8 mouse cellular contexts compared by ENCODE assay signal in the genomic region with DNA sequence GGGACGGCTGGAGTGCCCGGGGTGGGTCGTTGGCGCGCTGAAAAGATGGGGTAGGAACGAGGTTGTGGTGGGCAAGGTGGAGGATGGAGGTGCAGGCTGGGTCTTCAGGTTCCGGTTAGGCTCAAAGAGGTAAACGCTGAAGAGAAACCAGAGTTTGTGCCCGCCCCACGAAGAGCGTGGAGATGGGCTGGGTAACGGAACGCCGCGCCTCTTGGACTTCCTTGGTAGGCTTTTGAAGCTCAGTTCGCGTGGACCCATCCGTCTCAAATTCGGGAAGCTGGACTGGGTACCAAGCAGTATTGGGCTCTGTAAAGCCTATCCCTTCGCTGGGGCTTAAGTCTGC. TPM values are rescaled to one million over a fixed set of nuclear protein-coding genes. Genes with fewer than 3 reads are reported as not detected.
A peak's percentile ranks its signal among the peaks of the same experiment; 100 is the strongest.
DNase-seq lines count a peak whose midpoint lies in the region; ATAC-seq and TF ChIP-seq lines count a peak whose summit lies in the region.

No protein-coding gene starts in this region.

- H3K9ac ChIP-seq in kidney, embryonic 15.5 days = peak overlapping the region; percentile 77
- peak overlapping the region; percentile 50 for H3K9ac ChIP-seq in embryonic facial prominence, embryonic 15.5 days
- H3K9ac ChIP-seq in hindbrain, embryonic 16.5 days (ENCODE audit: low read depth, low read length) = peak overlapping the region; percentile 80
- H3K9ac ChIP-seq in liver, embryonic 14.5 days (replicated peaks) = peak overlapping the region; percentile 89
- H3K9ac ChIP-seq in neural tube, embryonic 13.5 days = peak overlapping the region; percentile 88

- no peaks in the 10 kb centered on the region for H3K9me3 ChIP-seq in kidney, embryonic 15.5 days (replicated peaks)
- no peaks in the 10 kb centered on the region for H3K9me3 ChIP-seq in embryonic facial prominence, embryonic 15.5 days (replicated peaks)
- no peaks in the 10 kb centered on the region for H3K9me3 ChIP-seq in hindbrain, embryonic 16.5 days (ENCODE audit: control insufficient read depth, low read length)
- no peaks in the 10 kb centered on the region for H3K9me3 ChIP-seq in liver, embryonic 14.5 days (ENCODE audit: control insufficient read depth, low read length)
- H3K9me3 ChIP-seq in neural tube, embryonic 13.5 days = no peaks in the 10 kb centered on the region

- WGBS in kidney, embryonic 15.5 days = under 1% methylated on average over 20 of the region's 20 CpGs
- under 1% methylated on average over 20 of the region's 20 CpGs for WGBS in embryonic facial prominence, embryonic 15.5 days
- WGBS in hindbrain, embryonic 16.5 days = under 1% methylated on average over 20 of the region's 20 CpGs
- under 1% methylated on average over 20 of the region's 20 CpGs for WGBS in liver, embryonic 14.5 days (ENCODE audit: insufficient replicate concordance)
- WGBS in neural tube, embryonic 13.5 days = 1% methylated on average over 20 of the region's 20 CpGs

- no peaks in the 10 kb centered on the region for H3K27me3 ChIP-seq in kidney, embryonic 15.5 days
- no peaks in the 10 kb centered on the region for H3K27me3 ChIP-seq in embryonic facial prominence, embryonic 15.5 days
- H3K27me3 ChIP-seq in hindbrain, embryonic 16.5 days (replicated peaks; ENCODE audit: control insufficient read depth, insufficient read depth, low read length) = no peaks in the 10 kb centered on the region
- no peaks in the 10 kb centered on the region for H3K27me3 ChIP-seq in liver, embryonic 14.5 days (ENCODE audit: control insufficient read depth, insufficient read depth, low read length)
- H3K27me3 ChIP-seq in neural tube, embryonic 13.5 days = no peaks in the 10 kb centered on the region

- peak overlapping the region; percentile 85 for H3K4me3 ChIP-seq in kidney, embryonic 15.5 days (replicated peaks)
- peak overlapping the region; percentile 71 for H3K4me3 ChIP-seq in embryonic facial prominence, embryonic 15.5 days (replicated peaks)
- H3K4me3 ChIP-seq in hindbrain, embryonic 16.5 days (ENCODE audit: low read length) = peak overlapping the region; percentile 73
- peak overlapping the region; percentile 84 to 87 for H3K4me3 ChIP-seq in liver, embryonic 14.5 days (ENCODE audit: insufficient read depth in 1 of 2, low read depth in 2 of 2, low read length in 2 of 2)
- H3K4me3 ChIP-seq in neural tube, embryonic 13.5 days = peak overlapping the region; percentile 82

- no peak for TF ChIP-seq CTCF in liver, embryonic 14.5 days (IDR thresholded peaks at IDR 0.05; ENCODE audit: low read depth)

- TF ChIP-seq EP300 in liver, embryonic 14.5 days (IDR thresholded peaks at IDR 0.05; ENCODE audit: low read depth) = no peak

- H3K4me2 ChIP-seq in kidney, embryonic 15.5 days = peak overlapping the region; percentile 75
- H3K4me2 ChIP-seq in embryonic facial prominence, embryonic 15.5 days (replicated peaks) = peak overlapping the region; percentile 66
- H3K4me2 ChIP-seq in hindbrain, embryonic 16.5 days (ENCODE audit: low read length) = peak overlapping the region; percentile 69
- peak overlapping the region; percentile 83 for H3K4me2 ChIP-seq in liver, embryonic 14.5 days (ENCODE audit: low read depth)
- H3K4me2 ChIP-seq in neural tube, embryonic 13.5 days = peak overlapping the region; percentile 82

- no peak for DNase-seq in kidney, adult 9 months
- peak; percentile 39 for DNase-seq in MEL-GATA-1-ER (ENCODE audit: extremely low read depth, low read depth)
- DNase-seq in liver, embryonic 14.5 days (ENCODE audit: low read depth in 3 of 3, low spot score in 3 of 3) = peak in 2 of 3 experiments; percentile 29 to 39
- no peak for DNase-seq in cerebellum, adult 9-10 months

- H3K36me3 ChIP-seq in kidney, embryonic 15.5 days = peaks cover 12% of the 10 kb centered on the region
- peaks cover 11% of the 10 kb centered on the region for H3K36me3 ChIP-seq in embryonic facial prominence, embryonic 15.5 days
- H3K36me3 ChIP-seq in hindbrain, embryonic 16.5 days (ENCODE audit: control insufficient read depth, insufficient read depth, low read length) = peaks cover 7% of the 10 kb centered on the region
- H3K36me3 ChIP-seq in liver, embryonic 14.5 days (replicated peaks; ENCODE audit: control insufficient read depth, insufficient read depth, low read depth) = peaks cover 10% of the 10 kb centered on the region
- H3K36me3 ChIP-seq in neural tube, embryonic 13.5 days = peaks cover 17% of the 10 kb centered on the region

- peaks cover 27% of the 10 kb centered on the region for H3K4me1 ChIP-seq in kidney, embryonic 15.5 days
- peaks cover 14% of the 10 kb centered on the region for H3K4me1 ChIP-seq in embryonic facial prominence, embryonic 15.5 days
- peaks cover 17% of the 10 kb centered on the region for H3K4me1 ChIP-seq in hindbrain, embryonic 16.5 days (ENCODE audit: control insufficient read depth, insufficient read depth, low read depth, low read length)
- H3K4me1 ChIP-seq in liver, embryonic 14.5 days (replicated peaks; ENCODE audit: control insufficient read depth in 2 of 2, insufficient read depth in 2 of 2, low read length in 1 of 2) = peaks cover 16 to 23% of the 10 kb centered on the region in 2 experiments
- peaks cover 30% of the 10 kb centered on the region for H3K4me1 ChIP-seq in neural tube, embryonic 13.5 days (replicated peaks)

- no peak for ATAC-seq in kidney, embryonic 15.5 days (replicated peaks; ENCODE audit: low FRiP score)
- peak; percentile 4; the same call in 1 of the 2 replicates for ATAC-seq in embryonic facial prominence, embryonic 15.5 days (ENCODE audit: insufficient number of reproducible peaks, low FRiP score, low TSS enrichment, low read depth)
- no peak for ATAC-seq in hindbrain, embryonic 16.5 days
- ATAC-seq in liver, embryonic 14.5 days (ENCODE audit: insufficient read depth) = peak; percentile 13
- ATAC-seq in neural tube, embryonic 13.5 days (ENCODE audit: low read depth) = no peak; the same call in 1 of the 2 replicates

- peak overlapping the region; percentile 87 for H3K27ac ChIP-seq in kidney, embryonic 15.5 days
- peak overlapping the region; percentile 89 for H3K27ac ChIP-seq in embryonic facial prominence, embryonic 15.5 days (replicated peaks)
- peak overlapping the region; percentile 90 for H3K27ac ChIP-seq in hindbrain, embryonic 16.5 days (ENCODE audit: low read depth, low read length)
- H3K27ac ChIP-seq in liver, embryonic 14.5 days = peak overlapping the region; percentile 93
- peak overlapping the region; percentile 92 for H3K27ac ChIP-seq in neural tube, embryonic 13.5 days (replicated peaks)

RNA-seq across cellular contexts. Expression of a gene that starts 0.5 kb away (rescaled TPM):
- polyA plus RNA-seq in kidney, embryonic 15.5 days (2015; fragmentation: Nextera tagmentation; extraction: Ambion mirVana) = 1,463 and 1,782 TPM in 2 replicates
- polyA plus RNA-seq in embryonic facial prominence, embryonic 15.5 days (2015; fragmentation: Nextera tagmentation; extraction: Ambion mirVana) = 1,034 and 1,068 TPM in 2 replicates
- 634 and 655 TPM in 2 replicates for polyA plus RNA-seq in hindbrain, embryonic 16.5 days (2015; fragmentation: Nextera tagmentation; extraction: Ambion mirVana)
- 63.4 and 176 TPM in 2 replicates for polyA plus RNA-seq in liver, embryonic 14.5 days (2012; rRNA removed)
- polyA plus RNA-seq in liver, embryonic 14.5 days (2014; fragmentation: Nextera tagmentation; extraction: Ambion mirVana) = 553 and 555 TPM in 2 replicates
- 950 and 1,077 TPM in 2 replicates for polyA plus RNA-seq in neural tube, embryonic 13.5 days (2015; fragmentation: Nextera tagmentation; extraction: Ambion mirVana)

RNA-seq across cellular contexts. Expression of a gene that starts 0.7 kb away (rescaled TPM):
- 40.0 and 44.8 TPM in 2 replicates for polyA plus RNA-seq in kidney, embryonic 15.5 days (2015; fragmentation: Nextera tagmentation; extraction: Ambion mirVana)
- polyA plus RNA-seq in embryonic facial prominence, embryonic 15.5 days (2015; fragmentation: Nextera tagmentation; extraction: Ambion mirVana) = 36.0 and 36.2 TPM in 2 replicates
- polyA plus RNA-seq in hindbrain, embryonic 16.5 days (2015; fragmentation: Nextera tagmentation; extraction: Ambion mirVana) = 48.4 and 52.0 TPM in 2 replicates
- 6.8 and 8.9 TPM in 2 replicates for polyA plus RNA-seq in liver, embryonic 14.5 days (2012; rRNA removed)
- polyA plus RNA-seq in liver, embryonic 14.5 days (2014; fragmentation: Nextera tagmentation; extraction: Ambion mirVana) = 18.6 and 22.8 TPM in 2 replicates
- polyA plus RNA-seq in neural tube, embryonic 13.5 days (2015; fragmentation: Nextera tagmentation; extraction: Ambion mirVana) = 62.4 and 65.4 TPM in 2 replicates

Comparison
In these comparisons a context has a peak if more than half of its experiments do, and no peak if none do; other contexts are left out.
1. ATAC-seq: peak in embryonic facial prominence, embryonic 15.5 days (single experiment) and liver, embryonic 14.5 days (single experiment); none in kidney, embryonic 15.5 days (single experiment), hindbrain, embryonic 16.5 days (single experiment) and neural tube, embryonic 13.5 days (single experiment).
2. DNase-seq: peak in MEL-GATA-1-ER (single experiment) and liver, embryonic 14.5 days (2 of 3); none in kidney, adult 9 months (single experiment) and cerebellum, adult 9-10 months (single experiment).
3. Peak in every context shown above with its lines, with median percentiles within 50 percentile points of each other: H3K27ac ChIP-seq, H3K4me2 ChIP-seq, H3K4me3 ChIP-seq and H3K9ac ChIP-seq.